Mouse (Mus musculus): ENCODE measurements around the gene P2rx5. TPM values are rescaled to one million over a fixed set of nuclear protein-coding genes. Genes with fewer than 3 reads are reported as not detected.

The P2rx5 gene
- polyA plus RNA-seq, 1 experiment from 2014 or later = 0.42 TPM

- Histone ChIP-seq H3K9ac (peak within 1 kb of the TSS; percentile 92), H3K27ac (peak within 1 kb of the TSS; percentile 91), H3K4me3 (peak within 1 kb of the TSS; percentile 71), H3K36me3 (peaks cover 17% of the 10 kb centered on the region), H3K9me3 (no peaks in the 10 kb centered on the region), H3K27me3 (no peaks in the 10 kb centered on the region), H3K4me1 (replicated peaks) (peaks cover 56% of the 10 kb centered on the region), H3K4me2 (peak within 1 kb of the TSS; percentile 84)
- peak; percentile 98 for ATAC-seq (ENCODE audit: low FRiP score)
- under 1% methylated on average over 81 of the region's 81 CpGs for WGBS
These were observed 16.6 kb downstream of the P2rx5 start, which contains the start of the genes Emc6 and Tax1bp3 for GRCm38 (mm10) chr11:73176608-73177508. Emc6 (minus strand) TSS chr11:73177037. Tax1bp3 (plus strand) TSS chr11:73177083.

GRCm38 (mm10) chr11:73177509-73177875, 17.3 kb downstream of the P2rx5 start:
- H3K27me3 ChIP-seq = no peaks in the 10 kb centered on the region
- H3K4me2 ChIP-seq = peak overlapping the region; percentile 74
- H3K9ac ChIP-seq = peak overlapping the region; percentile 92
- peak overlapping the region; percentile 91 for H3K27ac ChIP-seq
- peaks cover 22% of the 10 kb centered on the region for H3K36me3 ChIP-seq
- H3K4me3 ChIP-seq = peak overlapping the region; percentile 71
- H3K9me3 ChIP-seq = no peaks in the 10 kb centered on the region
- ATAC-seq (ENCODE audit: low FRiP score) = no peak
- H3K4me1 ChIP-seq (replicated peaks) = peaks cover 51% of the 10 kb centered on the region
- WGBS = 0% methylated on average over 25 of the region's 28 CpGs

- H3K27me3 ChIP-seq = no peaks in the 10 kb centered on the region
- WGBS = 2% methylated on average over 2 of the region's 2 CpGs
- H3K36me3 ChIP-seq = peaks cover 26% of the 10 kb centered on the region
- peak overlapping the region; percentile 71 for H3K4me3 ChIP-seq
- H3K9ac ChIP-seq = peak overlapping the region; percentile 92
- no peaks in the 10 kb centered on the region for H3K9me3 ChIP-seq
- peaks cover 46% of the 10 kb centered on the region for H3K4me1 ChIP-seq (replicated peaks)
- peak overlapping the region; percentile 74 for H3K4me2 ChIP-seq
- no peak for ATAC-seq (ENCODE audit: low FRiP score)
- peak overlapping the region; percentile 91 for H3K27ac ChIP-seq
These were observed 17.7 kb downstream of the P2rx5 start for GRCm38 (mm10) chr11:73177895-73178294.

- 93% methylated on average over 10 of the region's 10 CpGs for WGBS
- Histone ChIP-seq H3K36me3 (peaks cover 88% of the 10 kb centered on the region), H3K9me3 (no peaks in the 10 kb centered on the region), H3K4me3 (no peak overlapping the region), H3K4me1 (replicated peaks) (no peaks in the 10 kb centered on the region), H3K9ac (no peak overlapping the region), H3K4me2 (no peak overlapping the region), H3K27me3 (no peaks in the 10 kb centered on the region), H3K27ac (no peak overlapping the region)
- ATAC-seq (ENCODE audit: low FRiP score) = no peak
These were observed 25.8 kb downstream of the P2rx5 start for GRCm38 (mm10) chr11:73185872-73186615.

GRCm38 (mm10) chr11:73187231-73187630, 27.0 kb downstream of the P2rx5 start:
- no peak for ATAC-seq (ENCODE audit: low FRiP score)
- Histone ChIP-seq H3K36me3 (peaks cover 95% of the 10 kb centered on the region), H3K4me1 (replicated peaks) (no peaks in the 10 kb centered on the region), H3K9ac (no peak overlapping the region), H3K4me2 (no peak overlapping the region), H3K27me3 (no peaks in the 10 kb centered on the region), H3K27ac (no peak overlapping the region), H3K9me3 (no peaks in the 10 kb centered on the region), H3K4me3 (no peak overlapping the region)
- WGBS = 90% methylated on average over 6 of the region's 6 CpGs

- peaks cover 61% of the 10 kb centered on the region for H3K36me3 ChIP-seq
These were observed 32.8 kb downstream of the P2rx5 start for GRCm38 (mm10) chr11:73193047-73193446.

GRCm38 (mm10) chr11:73194444-73194843, 34.2 kb downstream of the P2rx5 start:
- no peak for ATAC-seq (ENCODE audit: low FRiP score)
- 77% methylated on average over 2 of the region's 2 CpGs for WGBS
- no peak overlapping the region for H3K9ac ChIP-seq
- no peak overlapping the region for H3K27ac ChIP-seq
- H3K9me3 ChIP-seq = no peaks in the 10 kb centered on the region
- no peak overlapping the region for H3K4me3 ChIP-seq
- H3K27me3 ChIP-seq = no peaks in the 10 kb centered on the region
- H3K36me3 ChIP-seq = peaks cover 48% of the 10 kb centered on the region
- peaks cover 21% of the 10 kb centered on the region for H3K4me1 ChIP-seq (replicated peaks)
- no peak overlapping the region for H3K4me2 ChIP-seq

More at GRCm38 (mm10) chr11:73193047-73193446, 32.8 kb downstream of the P2rx5 start:
- no peaks in the 10 kb centered on the region for H3K27me3 ChIP-seq
- 88% methylated on average over 6 of the region's 6 CpGs for WGBS
- H3K27ac ChIP-seq = no peak overlapping the region
- no peak for ATAC-seq (ENCODE audit: low FRiP score)
- no peak overlapping the region for H3K4me2 ChIP-seq
- no peak overlapping the region for H3K9ac ChIP-seq
- no peak overlapping the region for H3K4me3 ChIP-seq
- H3K4me1 ChIP-seq (replicated peaks) = peaks cover 15% of the 10 kb centered on the region
- no peaks in the 10 kb centered on the region for H3K9me3 ChIP-seq

- no peaks in the 10 kb centered on the region for H3K27me3 ChIP-seq
- peak overlapping the region; percentile 88 for H3K9ac ChIP-seq
- no peak for ATAC-seq (ENCODE audit: low FRiP score)
- no peak overlapping the region for H3K27ac ChIP-seq
- 6% methylated on average over 1 of the region's 1 CpGs for WGBS
- peak overlapping the region; percentile 79 for H3K4me3 ChIP-seq
- H3K9me3 ChIP-seq = no peaks in the 10 kb centered on the region
- H3K4me2 ChIP-seq = peak overlapping the region; percentile 83
- H3K4me1 ChIP-seq (replicated peaks) = peaks cover 27% of the 10 kb centered on the region
- peaks cover 13% of the 10 kb centered on the region for H3K36me3 ChIP-seq
These were observed 38.0 kb downstream of the P2rx5 start for GRCm38 (mm10) chr11:73198190-73198589.

- H3K4me3 ChIP-seq = peak within 1 kb of the TSS; percentile 79
- H3K4me1 ChIP-seq (replicated peaks) = peaks cover 27% of the 10 kb centered on the region
- peak within 1 kb of the TSS; percentile 88 for H3K9ac ChIP-seq
- H3K9me3 ChIP-seq = no peaks in the 10 kb centered on the region
- H3K4me2 ChIP-seq = peak within 1 kb of the TSS; percentile 83
- under 1% methylated on average over 21 of the region's 22 CpGs for WGBS
- peaks cover 13% of the 10 kb centered on the region for H3K36me3 ChIP-seq
- H3K27ac ChIP-seq = peak within 1 kb of the TSS; percentile 76
- ATAC-seq (ENCODE audit: low FRiP score) = peak; percentile 97
- no peaks in the 10 kb centered on the region for H3K27me3 ChIP-seq
These were observed 38.5 kb downstream of the P2rx5 start, which contains the start of gene Ctns for GRCm38 (mm10) chr11:73198603-73199229. Ctns (minus strand) TSS chr11:73199042.

- peak within 1 kb of the TSS; percentile 79 for H3K4me3 ChIP-seq
- WGBS = under 1% methylated on average over 32 of the region's 32 CpGs
- H3K4me1 ChIP-seq (replicated peaks) = peaks cover 27% of the 10 kb centered on the region
- H3K9me3 ChIP-seq = no peaks in the 10 kb centered on the region
- H3K4me2 ChIP-seq = peak within 1 kb of the TSS; percentile 83
- H3K36me3 ChIP-seq = peaks cover 13% of the 10 kb centered on the region
- peak within 1 kb of the TSS; percentile 88 for H3K9ac ChIP-seq
- peak within 1 kb of the TSS; percentile 76 for H3K27ac ChIP-seq
- H3K27me3 ChIP-seq = no peaks in the 10 kb centered on the region
- peak; percentile 98 for ATAC-seq (ENCODE audit: low FRiP score)
These were observed 39.0 kb downstream of the P2rx5 start, which contains the start of gene Shpk for GRCm38 (mm10) chr11:73199230-73199712. Shpk (plus strand) TSS chr11:73199460.

- Histone ChIP-seq H3K9me3 (no peaks in the 10 kb centered on the region), H3K4me2 (peak overlapping the region; percentile 83), H3K4me1 (replicated peaks) (peaks cover 27% of the 10 kb centered on the region), H3K4me3 (peak overlapping the region; percentile 79), H3K9ac (peak overlapping the region; percentile 88), H3K36me3 (peaks cover 13% of the 10 kb centered on the region), H3K27ac (peak overlapping the region; percentile 52; the same call in 1 of the 2 replicates), H3K27me3 (no peaks in the 10 kb centered on the region)
- WGBS = 5% methylated on average over 12 of the region's 12 CpGs
- no peak for ATAC-seq (ENCODE audit: low FRiP score)
These were observed 39.7 kb downstream of the P2rx5 start for GRCm38 (mm10) chr11:73199879-73200278.

Data from hindbrain, embryonic 13.5 days (tissue).